Mouse (Mus musculus): ENCODE measurements around the gene Sh2b2.

GRCm38 (mm10) chr5:136218585-136218984 lies 27.8 kb downstream of the Sh2b2 start:
- no peak for TF ChIP-seq CTCF (IDR thresholded peaks at IDR 0.05)
- TF ChIP-seq POLR2A (IDR thresholded peaks at IDR 0.05; ENCODE audit: insufficient read depth, low read depth, low read length), result no peak

All from heart, adult 2 months (tissue).